Mouse (Mus musculus): ENCODE measurements around the gene Tlr6. TPM values are rescaled to one million over a fixed set of nuclear protein-coding genes. Genes with fewer than 3 reads are reported as not detected.
A peak's percentile ranks its signal among the peaks of the same experiment; 100 is the strongest.

Gene Tlr6
- polyA plus RNA-seq (2015; fragmentation: Nextera tagmentation; extraction: Ambion mirVana) = 0.25 and 0.31 TPM in 2 replicates

DNA sequence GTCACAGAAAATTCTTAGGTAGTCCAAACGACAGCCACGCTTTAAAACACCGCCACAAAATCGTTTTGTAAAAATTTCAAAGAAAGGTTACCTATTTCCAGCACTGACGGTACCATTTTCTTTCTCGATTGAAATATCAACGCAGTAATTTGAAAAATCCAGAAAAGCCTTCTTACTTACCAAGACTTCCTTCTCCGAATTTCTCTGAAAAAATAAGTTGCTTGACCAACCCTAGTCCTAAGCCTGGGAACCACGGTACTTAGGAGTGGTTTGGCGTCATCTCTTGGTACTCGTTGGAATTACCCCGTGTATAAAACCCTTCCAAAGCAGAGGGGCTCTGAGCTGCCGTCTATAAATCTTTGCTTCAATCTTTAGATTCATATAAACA lies at the start of gene Tlr6:
Tlr6 (minus strand) TSS at position 255 of the 388 bp plus-strand sequence.
- WGBS = 89% methylated on average over 13 of the region's 13 CpGs
- no peaks in the 10 kb centered on the region for H3K36me3 ChIP-seq (ENCODE audit: control insufficient read depth, insufficient read depth, low read length)
- ATAC-seq = no peak
- H3K4me3 ChIP-seq (ENCODE audit: low read length) = no peak within 1 kb of the TSS
- no peaks in the 10 kb centered on the region for H3K9me3 ChIP-seq (ENCODE audit: control insufficient read depth, low read length)
- no peak within 1 kb of the TSS for H3K9ac ChIP-seq (ENCODE audit: low read depth, low read length)
- H3K27me3 ChIP-seq (replicated peaks; ENCODE audit: control insufficient read depth, insufficient read depth, low read length) = no peaks in the 10 kb centered on the region
- H3K4me2 ChIP-seq (ENCODE audit: low read length) = no peak within 1 kb of the TSS
- no peaks in the 10 kb centered on the region for H3K4me1 ChIP-seq (ENCODE audit: control insufficient read depth, insufficient read depth, low read depth, low read length)
- H3K27ac ChIP-seq (ENCODE audit: low read depth, low read length) = no peak within 1 kb of the TSS

DNA sequence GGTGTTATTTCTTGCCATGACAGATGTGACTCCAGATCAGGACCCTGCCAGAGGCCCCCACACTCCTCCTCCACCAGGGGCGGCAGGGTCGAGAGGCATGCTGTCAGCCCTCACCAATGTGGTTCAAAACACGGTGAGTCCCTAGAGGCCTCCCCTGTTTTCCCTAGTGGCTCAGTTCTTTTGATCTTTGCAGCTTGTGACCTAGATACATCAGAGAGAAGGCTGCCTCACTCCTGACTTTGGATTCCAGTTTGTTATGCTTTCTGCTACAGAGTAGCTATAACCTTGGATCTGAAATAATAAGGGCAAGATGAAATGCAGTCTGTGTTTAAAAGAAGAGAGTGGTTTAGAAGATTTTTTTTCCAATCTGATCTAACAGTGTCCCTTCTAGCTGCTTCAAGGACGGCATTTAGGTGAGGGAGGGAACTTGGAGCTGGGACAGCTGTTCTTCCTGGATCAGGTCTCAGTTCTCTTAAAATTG lies 46.2 kb upstream of the Tlr6 start:
- H3K36me3 ChIP-seq (ENCODE audit: control insufficient read depth, insufficient read depth, low read length) = no peaks in the 10 kb centered on the region
- H3K27ac ChIP-seq (ENCODE audit: low read depth, low read length) = no peak overlapping the region
- H3K27me3 ChIP-seq (replicated peaks; ENCODE audit: control insufficient read depth, insufficient read depth, low read length) = no peaks in the 10 kb centered on the region
- WGBS = 35% methylated on average over 4 of the region's 4 CpGs
- H3K4me2 ChIP-seq (ENCODE audit: low read length) = no peak overlapping the region
- H3K4me3 ChIP-seq (ENCODE audit: low read length) = no peak overlapping the region
- no peak for ATAC-seq
- H3K9me3 ChIP-seq (ENCODE audit: control insufficient read depth, low read length) = no peaks in the 10 kb centered on the region
- H3K4me1 ChIP-seq (ENCODE audit: control insufficient read depth, insufficient read depth, low read depth, low read length) = peaks cover 2% of the 10 kb centered on the region; the same call in 1 of the 2 replicates
- no peak overlapping the region for H3K9ac ChIP-seq (ENCODE audit: low read depth, low read length)

DNA sequence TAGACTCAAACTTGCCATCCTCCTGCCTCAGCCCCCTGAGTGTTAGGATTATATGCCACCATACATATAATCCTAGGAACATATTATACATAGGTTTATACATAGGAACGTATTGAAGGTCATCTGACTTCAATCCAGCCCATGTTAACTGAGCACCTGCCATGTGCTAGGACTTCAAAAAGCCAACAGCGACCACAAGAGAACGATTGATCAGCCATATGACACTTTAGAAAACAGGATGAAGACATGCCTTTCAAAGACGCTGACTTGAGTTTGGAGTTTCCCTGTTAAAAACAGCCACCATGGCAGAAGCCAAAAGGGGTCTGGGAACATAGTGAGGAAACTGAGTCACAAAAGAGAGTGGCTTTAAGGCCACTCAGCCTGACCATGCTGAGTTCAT lies 45.4 kb upstream of the Tlr6 start:
- H3K9me3 ChIP-seq (ENCODE audit: control insufficient read depth, low read length) = no peaks in the 10 kb centered on the region
- peaks cover 2% of the 10 kb centered on the region; the same call in 1 of the 2 replicates for H3K4me1 ChIP-seq (ENCODE audit: control insufficient read depth, insufficient read depth, low read depth, low read length)
- H3K4me3 ChIP-seq (ENCODE audit: low read length) = no peak overlapping the region
- no peaks in the 10 kb centered on the region for H3K27me3 ChIP-seq (replicated peaks; ENCODE audit: control insufficient read depth, insufficient read depth, low read length)
- no peak overlapping the region for H3K27ac ChIP-seq (ENCODE audit: low read depth, low read length)
- no peak overlapping the region for H3K9ac ChIP-seq (ENCODE audit: low read depth, low read length)
- WGBS = 91% methylated on average over 4 of the region's 4 CpGs
- H3K4me2 ChIP-seq (ENCODE audit: low read length) = no peak overlapping the region
- H3K36me3 ChIP-seq (ENCODE audit: control insufficient read depth, insufficient read depth, low read length) = no peaks in the 10 kb centered on the region
- no peak for ATAC-seq

DNA sequence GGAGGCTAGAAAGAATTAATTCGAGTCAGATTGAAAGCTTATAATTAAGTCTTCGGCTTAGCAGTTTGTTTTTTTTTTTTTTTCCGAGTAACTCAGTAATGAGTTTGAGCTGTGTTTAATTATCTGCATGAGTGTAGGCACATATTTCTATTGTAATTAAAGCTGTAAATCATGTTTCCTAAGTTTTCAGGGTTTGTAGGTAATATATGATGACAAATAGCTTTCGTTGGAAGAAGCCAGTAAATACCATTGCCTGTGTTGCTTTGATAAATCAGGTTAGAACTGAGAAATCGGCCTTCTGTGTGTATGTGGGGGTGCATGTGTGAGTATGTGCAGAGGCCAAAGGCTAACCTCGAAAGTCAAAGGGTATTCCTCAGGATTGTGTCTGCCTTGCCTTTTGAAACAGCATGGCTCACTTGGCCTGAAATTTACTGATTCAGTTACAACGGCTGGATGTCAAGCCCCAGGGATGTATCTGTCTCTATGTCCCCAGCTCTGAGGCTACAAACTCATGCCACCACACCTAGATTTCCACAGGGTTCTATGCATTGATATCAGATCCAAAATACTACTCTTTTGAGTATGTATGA lies 44.1 kb upstream of the Tlr6 start:
- Histone ChIP-seq H3K4me3 (ENCODE audit: low read length) (no peak overlapping the region), H3K4me2 (ENCODE audit: low read length) (no peak overlapping the region), H3K27me3 (replicated peaks; ENCODE audit: control insufficient read depth, insufficient read depth, low read length) (no peaks in the 10 kb centered on the region), H3K36me3 (ENCODE audit: control insufficient read depth, insufficient read depth, low read length) (no peaks in the 10 kb centered on the region), H3K27ac (ENCODE audit: low read depth, low read length) (no peak overlapping the region), H3K4me1 (ENCODE audit: control insufficient read depth, insufficient read depth, low read depth, low read length) (peaks cover 2% of the 10 kb centered on the region; the same call in 1 of the 2 replicates), H3K9me3 (ENCODE audit: control insufficient read depth, low read length) (no peaks in the 10 kb centered on the region), H3K9ac (ENCODE audit: low read depth, low read length) (no peak overlapping the region)
- no peak for ATAC-seq
- 54% methylated on average over 7 of the region's 7 CpGs for WGBS

DNA sequence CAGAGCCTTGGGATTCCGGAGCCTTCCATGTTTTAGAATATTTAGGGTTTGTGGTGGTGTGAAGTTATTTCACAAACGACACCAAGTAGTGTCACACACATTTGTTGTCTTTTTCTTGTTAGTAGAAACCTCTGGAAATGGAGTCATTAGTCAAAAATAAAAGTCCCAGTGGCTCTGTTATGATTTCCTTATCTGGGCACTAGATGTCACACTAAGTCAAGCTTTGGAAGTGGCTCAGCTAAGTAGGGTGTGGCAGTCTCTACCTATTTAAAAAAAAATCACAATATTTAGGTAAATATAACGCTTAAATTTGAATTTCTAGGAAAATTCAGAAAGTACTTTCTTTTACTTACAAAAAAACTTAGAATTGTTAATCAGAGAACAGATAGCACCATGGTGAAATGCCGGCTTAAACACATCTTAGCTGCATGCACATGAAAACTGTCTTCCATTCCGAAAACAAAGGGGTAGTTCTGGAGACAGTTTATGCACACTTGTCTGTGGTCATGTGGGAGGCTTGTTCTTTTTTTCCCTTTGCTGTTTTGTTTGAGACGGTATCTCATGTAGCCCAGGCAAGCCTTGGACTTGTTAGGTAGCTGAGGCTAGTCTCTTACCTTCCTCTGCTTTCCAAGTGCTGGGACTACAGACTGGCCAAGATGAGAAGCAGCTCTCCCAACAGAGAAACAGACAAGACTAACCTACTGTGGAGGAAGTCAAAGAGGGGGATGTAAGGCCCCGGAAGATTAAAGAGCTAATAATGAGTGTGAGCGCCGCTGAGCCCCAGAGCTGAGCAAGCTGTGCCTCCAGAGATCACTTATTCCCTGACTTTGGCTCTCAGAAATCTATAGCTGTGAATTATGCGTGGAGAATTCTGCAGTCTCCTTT lies 43.3 kb upstream of the Tlr6 start:
- ATAC-seq = peak; percentile 76
- H3K36me3 ChIP-seq (ENCODE audit: control insufficient read depth, insufficient read depth, low read length) = no peaks in the 10 kb centered on the region
- no peaks in the 10 kb centered on the region for H3K27me3 ChIP-seq (replicated peaks; ENCODE audit: control insufficient read depth, insufficient read depth, low read length)
- peak overlapping the region; percentile 60; the same call in 1 of the 2 replicates for H3K27ac ChIP-seq (ENCODE audit: low read depth, low read length)
- H3K4me3 ChIP-seq (ENCODE audit: low read length) = no peak overlapping the region
- no peak overlapping the region for H3K4me2 ChIP-seq (ENCODE audit: low read length)
- H3K9ac ChIP-seq (ENCODE audit: low read depth, low read length) = peak overlapping the region; percentile 51; the same call in 1 of the 2 replicates
- no peaks in the 10 kb centered on the region for H3K9me3 ChIP-seq (ENCODE audit: control insufficient read depth, low read length)
- 53% methylated on average over 10 of the region's 10 CpGs for WGBS
- peaks cover 2% of the 10 kb centered on the region; the same call in 1 of the 2 replicates for H3K4me1 ChIP-seq (ENCODE audit: control insufficient read depth, insufficient read depth, low read depth, low read length)

DNA sequence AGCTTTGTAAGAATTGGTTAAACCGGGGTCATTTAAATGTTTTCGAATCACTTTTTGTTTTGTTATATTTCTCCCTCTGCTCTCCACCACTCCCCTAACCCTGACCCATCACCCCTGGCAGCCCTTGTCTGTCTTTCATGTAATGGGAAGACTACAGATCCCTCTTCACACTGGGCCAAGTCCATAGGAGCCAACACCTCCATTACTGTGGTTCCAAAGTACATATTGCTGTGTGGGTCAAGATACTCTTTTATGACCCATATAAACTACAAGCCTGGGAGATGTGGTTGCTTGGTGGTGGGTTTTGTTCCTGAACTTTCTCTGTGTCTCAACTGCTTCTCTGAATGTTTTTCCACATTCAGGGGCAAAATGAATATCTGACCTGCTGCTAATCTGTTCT lies 35.5 kb upstream of the Tlr6 start:
- 94% methylated on average over 2 of the region's 2 CpGs for WGBS
- Histone ChIP-seq H3K27ac (ENCODE audit: low read depth, low read length) (no peak overlapping the region), H3K9me3 (ENCODE audit: control insufficient read depth, low read length) (no peaks in the 10 kb centered on the region), H3K9ac (ENCODE audit: low read depth, low read length) (no peak overlapping the region), H3K4me2 (ENCODE audit: low read length) (no peak overlapping the region), H3K4me3 (ENCODE audit: low read length) (no peak overlapping the region), H3K27me3 (replicated peaks; ENCODE audit: control insufficient read depth, insufficient read depth, low read length) (no peaks in the 10 kb centered on the region), H3K4me1 (ENCODE audit: control insufficient read depth, insufficient read depth, low read depth, low read length) (no peaks in the 10 kb centered on the region; the same call in 1 of the 2 replicates), H3K36me3 (ENCODE audit: control insufficient read depth, insufficient read depth, low read length) (no peaks in the 10 kb centered on the region)
- no peak for ATAC-seq

DNA sequence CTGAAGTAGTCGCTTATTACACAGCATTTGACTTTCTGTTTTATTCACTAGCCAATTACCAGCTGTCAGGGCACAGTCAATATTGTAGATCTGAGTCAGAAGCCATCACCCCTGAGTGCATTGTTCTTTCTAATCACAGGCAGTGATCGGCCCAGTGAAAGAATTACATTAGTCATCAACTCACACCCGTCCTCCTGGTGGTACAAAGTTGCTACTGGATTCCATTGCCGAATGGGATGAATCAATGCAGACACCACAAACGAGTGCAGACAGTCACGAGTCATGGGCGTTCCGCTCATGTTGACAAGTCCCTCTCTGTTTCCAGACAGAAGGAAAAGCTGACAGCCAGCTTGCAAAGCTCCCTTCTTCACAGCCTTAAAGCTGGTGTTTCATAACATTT lies 32.6 kb upstream of the Tlr6 start:
- ATAC-seq = no peak
- no peak overlapping the region for H3K27ac ChIP-seq (ENCODE audit: low read depth, low read length)
- 48% methylated on average over 8 of the region's 8 CpGs for WGBS
- no peaks in the 10 kb centered on the region for H3K9me3 ChIP-seq (ENCODE audit: control insufficient read depth, low read length)
- H3K9ac ChIP-seq (ENCODE audit: low read depth, low read length) = no peak overlapping the region
- no peak overlapping the region for H3K4me2 ChIP-seq (ENCODE audit: low read length)
- no peaks in the 10 kb centered on the region for H3K36me3 ChIP-seq (ENCODE audit: control insufficient read depth, insufficient read depth, low read length)
- no peaks in the 10 kb centered on the region; the same call in 1 of the 2 replicates for H3K4me1 ChIP-seq (ENCODE audit: control insufficient read depth, insufficient read depth, low read depth, low read length)
- H3K4me3 ChIP-seq (ENCODE audit: low read length) = no peak overlapping the region
- H3K27me3 ChIP-seq (replicated peaks; ENCODE audit: control insufficient read depth, insufficient read depth, low read length) = no peaks in the 10 kb centered on the region

DNA sequence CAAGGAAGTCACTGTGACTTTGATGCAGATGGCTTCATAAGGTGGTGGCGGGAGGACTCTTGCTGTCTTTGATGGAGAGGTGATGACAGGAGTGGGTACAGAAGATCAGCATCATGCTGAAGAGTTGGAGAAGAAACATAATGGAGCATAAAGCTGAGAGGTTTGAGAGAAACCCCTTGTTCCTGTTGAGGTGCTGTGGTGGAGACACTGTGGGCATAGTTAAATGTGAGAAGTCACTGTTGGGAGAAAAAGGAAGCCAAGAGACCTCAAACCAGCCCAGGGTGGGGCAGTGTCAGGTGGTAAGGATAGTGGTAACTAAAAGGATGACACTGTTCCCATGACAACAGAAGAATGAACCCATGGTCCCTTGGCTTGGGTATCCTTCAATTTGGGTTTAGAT lies 30.0 kb upstream of the Tlr6 start:
- no peak overlapping the region for H3K4me2 ChIP-seq (ENCODE audit: low read length)
- WGBS = 100% methylated on average over 1 of the region's 1 CpGs
- H3K27ac ChIP-seq (ENCODE audit: low read depth, low read length) = no peak overlapping the region
- ATAC-seq = no peak
- H3K4me1 ChIP-seq (ENCODE audit: control insufficient read depth, insufficient read depth, low read depth, low read length) = no peaks in the 10 kb centered on the region; the same call in 1 of the 2 replicates
- no peaks in the 10 kb centered on the region for H3K27me3 ChIP-seq (replicated peaks; ENCODE audit: control insufficient read depth, insufficient read depth, low read length)
- no peaks in the 10 kb centered on the region for H3K9me3 ChIP-seq (ENCODE audit: control insufficient read depth, low read length)
- H3K9ac ChIP-seq (ENCODE audit: low read depth, low read length) = no peak overlapping the region
- no peaks in the 10 kb centered on the region for H3K36me3 ChIP-seq (ENCODE audit: control insufficient read depth, insufficient read depth, low read length)
- no peak overlapping the region for H3K4me3 ChIP-seq (ENCODE audit: low read length)

DNA sequence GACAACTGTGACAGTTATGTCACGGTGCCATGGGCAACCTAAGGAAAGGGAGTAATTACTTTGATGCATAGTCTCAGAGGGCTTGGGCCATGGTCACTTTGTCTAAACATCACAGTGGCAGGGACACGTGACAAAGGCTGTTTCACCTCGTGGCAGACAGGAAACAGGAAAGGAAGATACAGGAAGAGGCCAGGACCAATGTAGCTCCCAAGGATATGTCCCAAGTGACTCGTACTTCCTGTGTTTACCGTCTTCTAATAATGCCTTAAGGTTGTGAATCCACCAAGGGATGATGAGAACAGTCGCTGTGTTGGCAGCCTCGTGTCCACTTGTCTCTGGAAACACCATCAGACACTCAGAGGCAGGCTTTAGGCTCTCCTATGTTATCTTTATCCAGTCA lies 26.1 kb upstream of the Tlr6 start:
- Histone ChIP-seq H3K27ac (ENCODE audit: low read depth, low read length) (no peak overlapping the region), H3K9ac (ENCODE audit: low read depth, low read length) (no peak overlapping the region), H3K9me3 (ENCODE audit: control insufficient read depth, low read length) (no peaks in the 10 kb centered on the region), H3K4me2 (ENCODE audit: low read length) (no peak overlapping the region), H3K4me1 (ENCODE audit: control insufficient read depth, insufficient read depth, low read depth, low read length) (no peaks in the 10 kb centered on the region), H3K4me3 (ENCODE audit: low read length) (no peak overlapping the region), H3K36me3 (ENCODE audit: control insufficient read depth, insufficient read depth, low read length) (no peaks in the 10 kb centered on the region), H3K27me3 (replicated peaks; ENCODE audit: control insufficient read depth, insufficient read depth, low read length) (no peaks in the 10 kb centered on the region)
- no peak for ATAC-seq
- 88% methylated on average over 7 of the region's 7 CpGs for WGBS
